Mouse (Mus musculus): ENCODE measurements around the gene Myo9a.
A peak's percentile ranks its signal among the peaks of the same experiment; 100 is the strongest.
"Not testable (repeated sequence)": the region's sequence is repeated elsewhere in the genome, so short reads cannot be mapped to it uniquely, and the experiment has no call there.

Gene Myo9a

DNA sequence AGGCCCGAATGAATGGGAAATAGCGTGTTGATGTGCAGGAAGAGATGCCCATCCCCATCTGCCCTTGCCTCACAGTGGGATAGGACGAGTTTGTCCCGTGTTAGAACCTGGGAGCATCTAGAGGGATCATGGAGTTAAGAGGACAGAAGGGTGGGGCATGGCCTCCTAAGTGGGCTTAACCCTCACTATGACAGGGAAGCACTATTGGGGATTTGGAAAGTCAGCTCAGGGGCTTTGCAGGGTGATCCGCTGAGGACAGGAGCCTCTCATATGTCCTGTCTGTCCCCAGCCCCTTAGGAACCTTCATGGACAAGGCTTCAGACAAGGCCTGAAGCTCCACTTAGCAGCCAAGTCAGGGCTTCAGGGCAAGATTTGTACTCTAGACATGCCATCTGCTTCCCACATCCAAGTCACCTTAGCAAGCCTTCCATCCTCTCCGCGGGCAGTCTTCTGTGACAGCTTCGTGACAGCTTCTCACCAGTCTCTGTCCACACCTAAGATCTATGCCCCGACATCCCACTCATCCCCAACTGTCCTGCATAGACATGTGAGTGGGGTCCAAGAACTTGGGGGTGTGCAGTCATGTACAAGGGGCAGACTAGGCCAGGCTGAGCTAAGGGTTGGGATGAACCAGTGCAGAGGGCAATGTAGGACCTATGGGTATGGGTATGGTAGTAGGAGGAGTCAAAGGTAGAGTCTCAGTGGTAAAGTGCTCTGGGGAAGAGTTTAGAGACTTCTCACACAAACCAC is 200.5 kb downstream of the Myo9a start:
- no peak for DNase-seq

DNA sequence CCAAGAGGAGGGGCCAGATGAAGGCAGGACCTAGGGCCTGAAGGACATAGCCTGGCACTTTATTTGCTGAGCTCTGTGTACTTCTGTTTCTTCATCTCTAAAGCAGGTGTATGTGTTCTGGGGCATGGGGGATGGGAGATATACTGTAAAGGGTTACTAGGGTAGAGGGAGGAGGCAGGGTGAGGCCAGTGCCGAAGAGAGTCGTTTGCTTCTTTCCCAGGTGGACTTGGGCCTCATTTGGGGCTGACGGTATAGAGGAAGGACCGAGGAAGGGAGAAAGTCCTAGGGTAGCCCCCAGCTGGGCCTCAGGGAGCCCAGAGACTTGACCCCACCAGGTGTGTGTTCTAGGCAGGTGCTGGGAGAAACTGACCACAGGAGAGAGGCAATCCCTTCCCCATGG is 201.2 kb downstream of the Myo9a start:
- DNase-seq: peak; percentile 2

- DNase-seq: peak; percentile 3
These were observed 201.9 kb downstream of the Myo9a start for GRCm38 (mm10) chr9:59952515-59953070.

- no peak for DNase-seq
These were observed 202.9 kb downstream of the Myo9a start for GRCm38 (mm10) chr9:59953556-59953955.

- no peak for DNase-seq
These were observed 204.5 kb downstream of the Myo9a start for GRCm38 (mm10) chr9:59955199-59955598.

DNA sequence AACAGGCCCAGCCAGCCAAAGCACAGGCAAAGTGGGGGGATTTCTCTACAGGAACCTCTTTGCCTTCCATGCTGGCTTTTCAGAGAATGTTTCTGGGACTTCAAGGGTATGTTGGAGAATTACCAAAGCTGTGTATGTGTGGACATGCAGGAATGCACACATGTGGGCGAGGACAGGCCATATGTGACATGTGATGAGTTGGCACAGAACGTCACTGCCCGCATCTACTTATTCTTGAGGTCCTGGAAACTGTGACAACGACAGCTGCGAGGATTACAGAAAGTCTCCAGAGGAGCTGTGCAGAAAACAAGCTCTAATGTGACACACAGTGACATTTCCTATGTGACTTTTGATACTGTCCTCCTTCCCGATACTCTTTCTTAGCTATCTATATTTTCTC is 205.0 kb downstream of the Myo9a start:
- DNase-seq: no peak

DNA sequence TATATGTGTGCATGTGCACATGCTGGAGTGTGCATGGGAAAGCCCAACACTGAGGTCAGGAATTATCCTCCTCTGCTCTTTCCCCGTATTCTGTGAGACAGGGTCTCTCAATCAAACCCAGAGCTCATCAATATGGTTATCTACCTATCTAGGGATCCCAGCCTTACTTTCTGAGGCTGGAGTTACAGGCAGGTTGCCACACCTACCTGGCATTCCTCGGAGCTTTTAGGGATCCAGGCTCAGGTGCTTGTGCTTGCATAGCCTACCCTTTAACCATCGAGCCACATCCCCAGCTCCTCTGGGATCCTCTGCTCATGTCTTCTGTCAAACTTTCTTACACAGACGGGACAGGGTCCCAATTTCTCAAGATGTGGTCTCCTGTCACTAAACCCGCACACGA is 205.8 kb downstream of the Myo9a start:
- DNase-seq: no peak

- DNase-seq: not testable (repeated sequence)
These were observed 207.4 kb downstream of the Myo9a start for GRCm38 (mm10) chr9:59958115-59958514.

DNA sequence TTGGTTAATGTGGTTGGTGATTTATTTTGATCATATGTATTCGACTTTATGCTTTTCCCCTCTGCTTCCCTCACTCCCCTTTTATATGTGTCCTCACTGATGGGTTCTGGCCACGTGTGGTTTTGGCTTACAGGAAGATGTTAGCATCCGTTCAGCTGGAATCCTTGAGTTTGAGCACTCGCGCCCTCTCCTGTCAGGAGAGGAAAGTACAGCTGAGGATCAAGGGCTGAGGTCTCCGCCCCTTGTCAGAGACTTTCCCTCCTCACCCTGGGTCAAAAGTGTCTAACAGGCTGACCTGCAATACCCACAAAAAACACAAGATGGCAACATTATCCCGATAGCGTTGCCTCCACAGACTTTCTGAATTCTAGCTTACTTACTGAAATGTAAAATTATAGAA is 208.6 kb downstream of the Myo9a start:
- DNase-seq: peak; percentile 87

- DNase-seq: no peak
These were observed 209.9 kb downstream of the Myo9a start, which contains the start of gene Nr2e3 for GRCm38 (mm10) chr9:59960559-59960958. Gene Nr2e3 (minus strand): TSS chr9:59960659.

DNA sequence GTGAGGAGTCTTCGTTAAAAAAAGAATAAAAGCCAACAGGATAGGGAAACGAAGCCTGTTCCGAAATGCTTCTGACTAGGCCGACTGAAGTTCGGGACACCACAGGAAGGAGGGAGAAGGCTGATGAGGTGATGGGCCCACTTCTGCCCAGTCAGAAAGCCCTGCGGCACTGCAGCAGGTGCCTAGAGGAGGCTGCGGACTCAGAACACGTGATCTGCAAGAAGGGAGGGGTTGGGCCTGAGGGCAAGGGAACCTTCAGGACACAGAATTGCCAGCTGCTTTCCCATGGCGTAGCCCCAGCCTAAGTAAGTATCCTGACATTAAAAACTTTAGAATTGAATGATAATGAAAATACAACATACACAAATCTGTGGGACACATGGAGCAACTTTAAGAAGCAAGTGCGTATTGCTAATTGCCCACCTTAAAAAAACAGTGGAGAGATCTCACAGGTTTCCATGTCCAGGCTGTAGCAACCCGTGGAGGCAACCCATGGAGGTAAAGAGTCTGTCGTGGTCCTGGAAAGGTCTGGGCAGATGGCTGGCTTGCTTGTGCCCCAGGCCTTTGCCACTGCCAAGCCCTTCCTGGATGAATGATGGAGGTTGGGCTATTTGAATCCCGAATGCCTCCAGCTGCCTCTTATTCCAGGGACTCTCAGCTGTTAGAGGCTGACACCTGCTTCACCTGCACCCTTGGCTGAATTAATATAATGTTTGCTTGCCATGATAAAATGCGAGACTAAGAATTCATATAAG is 210.7 kb downstream of the Myo9a start:
- no peak for DNase-seq

- DNase-seq: no peak
These were observed 213.7 kb downstream of the Myo9a start for GRCm38 (mm10) chr9:59964367-59964766.

DNA sequence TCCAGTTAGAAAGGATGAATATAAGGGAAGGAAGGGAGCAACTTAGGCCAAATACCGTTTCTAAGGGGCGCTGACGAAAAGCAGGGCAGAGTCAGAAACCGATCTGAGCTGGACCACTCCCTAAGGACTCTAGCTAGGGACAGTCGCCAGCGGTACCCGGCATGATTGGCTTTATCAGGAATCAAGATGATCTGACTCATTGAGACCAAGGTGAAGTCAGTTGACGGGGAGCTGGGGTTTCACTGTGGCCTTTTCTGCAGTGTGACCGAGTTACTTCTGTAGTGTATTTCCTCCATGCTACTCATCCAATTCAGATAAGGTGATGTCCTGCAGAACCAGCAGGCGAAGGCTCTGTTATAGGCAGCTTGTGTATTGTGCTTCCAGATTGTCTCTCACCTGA is 214.3 kb downstream of the Myo9a start:
- no peak for DNase-seq

GRCm38 (mm10) chr9:59969383-59969782 is 218.7 kb downstream of the Myo9a start:
- peak; percentile 77 for DNase-seq

GRCm38 (mm10) chr9:59971263-59971662 is 220.6 kb downstream of the Myo9a start:
- DNase-seq: no peak
